9 mouse cellular contexts compared by ENCODE assay signal in genomic region chr6:41118201-41118976, GRCm38 (mm10).
A peak's percentile ranks its signal among the peaks of the same experiment; 100 is the strongest.
DNase-seq lines count a peak whose midpoint lies in the region; ATAC-seq lines count a peak whose summit lies in the region.
"Had no signal": no experiment of that assay in that cellular context is flagged by ENCODE, and none has a peak within 500 bp of the region (broad histone marks: within the 10 kb centered on the region; RNA-seq: fewer than 3 reads in every experiment).

No protein-coding gene starts in this region.

- no peaks in the 10 kb centered on the region for H3K4me1 ChIP-seq in hindbrain, embryonic 13.5 days (replicated peaks)
- H3K4me1 ChIP-seq in megakaryocyte, embryonic 14.5 days, result peaks cover 70% of the 10 kb centered on the region

- no peak overlapping the region for H3K4me3 ChIP-seq in hindbrain, embryonic 13.5 days
- H3K4me3 ChIP-seq in megakaryocyte, embryonic 14.5 days (replicated peaks), result peak overlapping the region; percentile 94

- H3K27me3 ChIP-seq in hindbrain, embryonic 13.5 days, result no peaks in the 10 kb centered on the region
- no peaks in the 10 kb centered on the region for H3K27me3 ChIP-seq in megakaryocyte, embryonic 14.5 days (replicated peaks)

- DNase-seq in T-cell, adult 2 months (ENCODE audit: low spot score), result peak; percentile 85
- peak; percentile 15 for DNase-seq in cerebellum, adult 11-12 months
- DNase-seq in left cerebral cortex, adult 11 months (ENCODE audit: low spot score), result peak; percentile 39
- peak; percentile 74 to 82 for DNase-seq in right cerebral cortex, postnatal 10 days (ENCODE audit: low spot score in 2 of 2)
- DNase-seq in yolk sac, embryonic 10.5 days (ENCODE audit: low spot score), result no peak

- no peak overlapping the region for H3K9ac ChIP-seq in hindbrain, embryonic 13.5 days

- no peaks in the 10 kb centered on the region for H3K36me3 ChIP-seq in hindbrain, embryonic 13.5 days
- peaks cover 13% of the 10 kb centered on the region for H3K36me3 ChIP-seq in megakaryocyte, embryonic 14.5 days (replicated peaks; ENCODE audit: low read length)

- ATAC-seq in frontal cortex, adult (ENCODE audit: low TSS enrichment), result peak; percentile 97
- ATAC-seq in hindbrain, embryonic 13.5 days (ENCODE audit: low FRiP score), result peak; percentile 80

- WGBS in hindbrain, embryonic 13.5 days, result 15% methylated on average over 7 of the region's 7 CpGs

- peak overlapping the region; percentile 2; the same call in 1 of the 2 replicates for H3K4me2 ChIP-seq in hindbrain, embryonic 13.5 days

- H3K9me3 ChIP-seq in hindbrain, embryonic 13.5 days, result no peaks in the 10 kb centered on the region
- no peaks in the 10 kb centered on the region for H3K9me3 ChIP-seq in megakaryocyte, embryonic 14.5 days

- no peak overlapping the region for H3K27ac ChIP-seq in hindbrain, embryonic 13.5 days
- H3K27ac ChIP-seq: macrophage had no signal
